Mouse (Mus musculus): ENCODE measurements around the gene Relch. TPM values are rescaled to one million over a fixed set of nuclear protein-coding genes. Genes with fewer than 3 reads are reported as not detected.

The Relch gene
- polyA plus RNA-seq, 2 experiments from 2014 or later: 34.6 to 49.6 TPM

- ATAC-seq: no peak
These were observed 132.0 kb downstream of the Relch start for GRCm38 (mm10) chr1:105795705-105796104.

GRCm38 (mm10) chr1:105800570-105800969 lies 136.9 kb downstream of the Relch start:
- ATAC-seq: no peak

GRCm38 (mm10) chr1:105801252-105801651 lies 137.6 kb downstream of the Relch start:
- no peak for ATAC-seq

- peak; percentile 82 for ATAC-seq
These were observed 139.3 kb downstream of the Relch start for GRCm38 (mm10) chr1:105802941-105803340.

GRCm38 (mm10) chr1:105804285-105804684 lies 140.6 kb downstream of the Relch start:
- no peak for ATAC-seq

Other genes starting within 250 kb of the Relch start
- 10 to 100 TPM; 13.6 to 15.8 TPM for gene Pign, start 184 bp upstream of the Relch start, polyA plus RNA-seq (2017; shearing (Covaris generic))
- gene Tnfrsf11a, start 116.9 kb downstream of the Relch start, polyA plus RNA-seq (2017; shearing (Covaris generic)): under 1 TPM in 1 of 2 experiments, not detected in 1; 0.08 TPM

Data from activated CD4-positive, CD25-positive, alpha-beta regulatory T cell, adult 4 months (primary cell).